30 mouse cellular contexts compared by ENCODE assay signal in the genomic region with DNA sequence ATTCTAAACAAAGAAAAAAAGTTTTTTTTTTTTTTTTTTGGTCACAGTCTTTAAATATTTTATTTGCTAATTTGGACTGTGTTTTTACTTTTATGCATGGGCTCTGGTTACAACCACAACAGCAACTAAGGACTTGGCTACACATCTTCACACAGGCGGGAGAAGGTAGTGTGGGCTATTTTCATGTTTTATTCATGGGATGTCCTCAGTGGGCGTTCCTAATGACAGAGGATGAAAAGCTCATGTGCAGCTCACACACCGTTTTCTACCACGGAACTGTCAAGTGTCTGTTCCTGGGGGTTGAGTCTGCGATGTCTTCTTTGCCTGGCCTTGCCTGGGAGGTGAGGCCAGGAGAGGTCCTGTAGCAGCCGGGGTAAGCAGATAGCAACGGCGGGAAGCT.
A peak's percentile ranks its signal among the peaks of the same experiment; 100 is the strongest.
DNase-seq lines count a peak whose midpoint lies in the region; ATAC-seq and TF ChIP-seq lines count a peak whose summit lies in the region.
"Had no signal": no experiment of that assay in that cellular context is flagged by ENCODE, and none has a peak within 500 bp of the region (broad histone marks: within the 10 kb centered on the region; RNA-seq: fewer than 3 reads in every experiment).

No protein-coding gene starts in this region.

- H3K36me3 ChIP-seq in forebrain, embryonic 12.5 days (replicated peaks): no peaks in the 10 kb centered on the region
- no peaks in the 10 kb centered on the region for H3K36me3 ChIP-seq in forebrain, embryonic 13.5 days (ENCODE audit: poor library complexity, severe bottlenecking)
- H3K36me3 ChIP-seq in midbrain, embryonic 13.5 days: no peaks in the 10 kb centered on the region
- H3K36me3 ChIP-seq in midbrain, embryonic 10.5 days: no peaks in the 10 kb centered on the region
- no peaks in the 10 kb centered on the region for H3K36me3 ChIP-seq in midbrain, embryonic 14.5 days (ENCODE audit: control insufficient read depth, insufficient read depth, low read length)
- H3K36me3 ChIP-seq in thymus, adult 2 months (ENCODE audit: control insufficient read depth, insufficient read depth, low read length): no peaks in the 10 kb centered on the region
- H3K36me3 ChIP-seq: embryonic facial prominence, embryonic 12.5 days; G1E; heart, embryonic 13.5 days; neural tube, embryonic 12.5 days had no signal

- peak; percentile 63; the same call in 1 of the 2 replicates for ATAC-seq in forebrain, embryonic 12.5 days (ENCODE audit: low FRiP score)
- no peak for ATAC-seq in forebrain, embryonic 13.5 days
- ATAC-seq in midbrain, embryonic 13.5 days: peak; percentile 59; the same call in 1 of the 2 replicates
- no peak for ATAC-seq in midbrain, embryonic 14.5 days (ENCODE audit: low FRiP score, low TSS enrichment)
- ATAC-seq: intestine, embryonic 16.5 days had no signal

- H3K9me3 ChIP-seq in forebrain, embryonic 12.5 days: no peaks in the 10 kb centered on the region
- H3K9me3 ChIP-seq in forebrain, embryonic 13.5 days (replicated peaks): no peaks in the 10 kb centered on the region
- H3K9me3 ChIP-seq in midbrain, embryonic 13.5 days: no peaks in the 10 kb centered on the region
- no peaks in the 10 kb centered on the region for H3K9me3 ChIP-seq in midbrain, embryonic 10.5 days (replicated peaks)
- no peaks in the 10 kb centered on the region for H3K9me3 ChIP-seq in midbrain, embryonic 14.5 days (ENCODE audit: control insufficient read depth, low read length)
- H3K9me3 ChIP-seq: embryonic facial prominence, embryonic 12.5 days; heart, embryonic 13.5 days; neural tube, embryonic 12.5 days had no signal

- H3K27ac ChIP-seq in forebrain, embryonic 12.5 days: no peak overlapping the region
- H3K27ac ChIP-seq in forebrain, embryonic 13.5 days: no peak overlapping the region
- 0 out of 2 replicates have a peak overlapping the region, but pooled peaks have one; percentile 11 for H3K27ac ChIP-seq in midbrain, embryonic 13.5 days
- H3K27ac ChIP-seq in midbrain, embryonic 10.5 days (replicated peaks): no peak overlapping the region
- no peak overlapping the region for H3K27ac ChIP-seq in midbrain, embryonic 14.5 days (replicated peaks; ENCODE audit: low read depth, low read length)
- H3K27ac ChIP-seq in thymus, adult 2 months (ENCODE audit: control insufficient read depth, insufficient read depth, low read length): no peak overlapping the region
- H3K27ac ChIP-seq: embryonic facial prominence, embryonic 12.5 days; gastrocnemius, adult 2 months; heart, adult 2 months; heart, embryonic 13.5 days; liver, embryonic 14.5 days; macrophage; neural tube, embryonic 12.5 days had no signal

- H3K4me3 ChIP-seq in forebrain, embryonic 12.5 days (replicated peaks): no peak overlapping the region
- no peak overlapping the region for H3K4me3 ChIP-seq in forebrain, embryonic 13.5 days
- no peak overlapping the region for H3K4me3 ChIP-seq in midbrain, embryonic 13.5 days (replicated peaks)
- no peak overlapping the region for H3K4me3 ChIP-seq in midbrain, embryonic 10.5 days
- H3K4me3 ChIP-seq in midbrain, embryonic 14.5 days (replicated peaks; ENCODE audit: low read depth, low read length): no peak overlapping the region
- no peak overlapping the region for H3K4me3 ChIP-seq in thymus, adult 2 months (ENCODE audit: control insufficient read depth, insufficient read depth, low read length)
- H3K4me3 ChIP-seq: embryonic facial prominence, embryonic 12.5 days; gastrocnemius, adult 2 months; heart, adult 2 months; heart, embryonic 13.5 days; neural tube, embryonic 12.5 days had no signal

- no peak for DNase-seq in midbrain, embryonic 10.5 days (ENCODE audit: low spot score)
- peak; percentile 59 for DNase-seq in midbrain, embryonic 14.5 days
- no peak for DNase-seq in thymus, adult 2 months
- DNase-seq in spleen, postnatal 4 days (ENCODE audit: low spot score in 2 of 2): no peak
- DNase-seq: adrenal gland, adult 8-10 months; cerebellum, adult 8-10 months; embryo, embryonic 11 days; gastrocnemius, adult 2 months; gastrocnemius, postnatal 36 days; heart, adult 2 months; heart, postnatal 10 days; kidney, adult 9 months; kidney, postnatal 10 days; layer of hippocampus, postnatal 36 days; liver; lung, adult 2 months; lung, postnatal 10 days; retina, postnatal 1 day; right cerebral cortex, postnatal 25 days; thymus, postnatal 25 days had no signal

- WGBS in forebrain, embryonic 12.5 days: 31% methylated on average over 8 of the region's 8 CpGs
- 31% methylated on average over 8 of the region's 8 CpGs for WGBS in forebrain, embryonic 13.5 days
- 22% methylated on average over 8 of the region's 8 CpGs for WGBS in midbrain, embryonic 13.5 days
- 51% methylated on average over 8 of the region's 8 CpGs for WGBS in midbrain, embryonic 10.5 days
- WGBS in midbrain, embryonic 14.5 days: 15% methylated on average over 8 of the region's 8 CpGs
- 92% methylated on average over 8 of the region's 8 CpGs for WGBS in thymus, adult 2 months

- no peak for TF ChIP-seq CTCF in thymus, adult 2 months (IDR thresholded peaks at IDR 0.05; ENCODE audit: borderline replicate concordance, control insufficient read depth, extremely low read depth, insufficient read depth, low read length, poor library complexity)

- no peak for TF ChIP-seq POLR2A in thymus, adult 2 months (IDR thresholded peaks at IDR 0.05; ENCODE audit: control insufficient read depth, extremely low read depth, insufficient read depth, low read length, poor library complexity)

- no peaks in the 10 kb centered on the region for H3K27me3 ChIP-seq in forebrain, embryonic 12.5 days
- no peaks in the 10 kb centered on the region for H3K27me3 ChIP-seq in forebrain, embryonic 13.5 days
- H3K27me3 ChIP-seq in midbrain, embryonic 13.5 days: no peaks in the 10 kb centered on the region
- H3K27me3 ChIP-seq in midbrain, embryonic 10.5 days (ENCODE audit: low read depth, poor library complexity, severe bottlenecking): no peaks in the 10 kb centered on the region; the same call in 1 of the 2 replicates
- H3K27me3 ChIP-seq in midbrain, embryonic 14.5 days (ENCODE audit: control insufficient read depth, insufficient read depth, low read length): no peaks in the 10 kb centered on the region
- no peaks in the 10 kb centered on the region for H3K27me3 ChIP-seq in thymus, adult 2 months (ENCODE audit: control insufficient read depth, insufficient read depth, low read length)
- H3K27me3 ChIP-seq: embryonic facial prominence, embryonic 12.5 days; neural tube, embryonic 12.5 days had no signal

- H3K9ac ChIP-seq in forebrain, embryonic 12.5 days: no peak overlapping the region
- no peak overlapping the region for H3K9ac ChIP-seq in forebrain, embryonic 13.5 days
- no peak overlapping the region for H3K9ac ChIP-seq in midbrain, embryonic 13.5 days (replicated peaks)
- H3K9ac ChIP-seq in midbrain, embryonic 14.5 days (replicated peaks; ENCODE audit: low read length): no peak overlapping the region
- H3K9ac ChIP-seq: embryonic facial prominence, embryonic 12.5 days; heart, embryonic 13.5 days; liver, embryonic 14.5 days; neural tube, embryonic 12.5 days had no signal

- no peak overlapping the region for H3K4me2 ChIP-seq in forebrain, embryonic 12.5 days
- H3K4me2 ChIP-seq in forebrain, embryonic 13.5 days: no peak overlapping the region
- peak overlapping the region; percentile 19; the same call in 1 of the 2 replicates for H3K4me2 ChIP-seq in midbrain, embryonic 13.5 days (replicated peaks)
- H3K4me2 ChIP-seq in midbrain, embryonic 14.5 days (ENCODE audit: low read length): 0 out of 2 replicates have a peak overlapping the region, but pooled peaks have one; percentile 12
- H3K4me2 ChIP-seq: embryonic facial prominence, embryonic 12.5 days; heart, embryonic 13.5 days; neural tube, embryonic 12.5 days had no signal

- peaks cover 36% of the 10 kb centered on the region for H3K4me1 ChIP-seq in forebrain, embryonic 12.5 days
- H3K4me1 ChIP-seq in forebrain, embryonic 13.5 days: peaks cover 46% of the 10 kb centered on the region
- H3K4me1 ChIP-seq in midbrain, embryonic 13.5 days (replicated peaks): peaks cover 48% of the 10 kb centered on the region
- peaks cover 28% of the 10 kb centered on the region for H3K4me1 ChIP-seq in midbrain, embryonic 10.5 days
- peaks cover 37% of the 10 kb centered on the region; the same call in 1 of the 2 replicates for H3K4me1 ChIP-seq in midbrain, embryonic 14.5 days (ENCODE audit: control insufficient read depth, insufficient read depth, low read length)
- peaks cover 7% of the 10 kb centered on the region; the same call in 1 of the 2 replicates for H3K4me1 ChIP-seq in thymus, adult 2 months (replicated peaks; ENCODE audit: control insufficient read depth, insufficient read depth, low read length)
- H3K4me1 ChIP-seq: embryonic facial prominence, embryonic 12.5 days had no signal

Comparison
In these comparisons a context has a peak if more than half of its experiments do, and no peak if none do; other contexts are left out.
1. ATAC-seq: peak in forebrain, embryonic 12.5 days (single experiment) and midbrain, embryonic 13.5 days (single experiment); none in forebrain, embryonic 13.5 days (single experiment) and midbrain, embryonic 14.5 days (single experiment).
2. H3K4me2 ChIP-seq: peak in midbrain, embryonic 13.5 days (single experiment) and midbrain, embryonic 14.5 days (single experiment); none in forebrain, embryonic 12.5 days (single experiment) and forebrain, embryonic 13.5 days (single experiment).